Mouse (Mus musculus): ENCODE results near the gene Hfe. TPM values are rescaled to one million over a fixed set of nuclear protein-coding genes. Genes with fewer than 3 reads are reported as not detected.
A peak's percentile ranks its signal among the peaks of the same experiment; 100 is the strongest.
"Not testable (repeated sequence)": the region's sequence is repeated elsewhere in the genome, so short reads cannot be mapped to it uniquely, and the experiment has no call there.

Gene Hfe
- polyA plus RNA-seq, 1 experiment from 2014 or later, result 27.7 TPM

GRCm38 (mm10) chr13:23708654-23709053 is 2.0 kb downstream of the Hfe start:
- peaks cover 15% of the 10 kb centered on the region; the same call in 1 of the 2 replicates for H3K36me3 ChIP-seq (ENCODE audit: inconsistent target)
- 92% methylated on average over 3 of the region's 4 CpGs for WGBS (ENCODE audit: missing documents)
- no peak overlapping the region for H3K27ac ChIP-seq
- H3K79me2 ChIP-seq (ENCODE audit: inconsistent target), result peaks cover 5% of the 10 kb centered on the region; the same call in 1 of the 2 replicates
- no peak overlapping the region for H3K4me3 ChIP-seq (ENCODE audit: inconsistent target)

DNA sequence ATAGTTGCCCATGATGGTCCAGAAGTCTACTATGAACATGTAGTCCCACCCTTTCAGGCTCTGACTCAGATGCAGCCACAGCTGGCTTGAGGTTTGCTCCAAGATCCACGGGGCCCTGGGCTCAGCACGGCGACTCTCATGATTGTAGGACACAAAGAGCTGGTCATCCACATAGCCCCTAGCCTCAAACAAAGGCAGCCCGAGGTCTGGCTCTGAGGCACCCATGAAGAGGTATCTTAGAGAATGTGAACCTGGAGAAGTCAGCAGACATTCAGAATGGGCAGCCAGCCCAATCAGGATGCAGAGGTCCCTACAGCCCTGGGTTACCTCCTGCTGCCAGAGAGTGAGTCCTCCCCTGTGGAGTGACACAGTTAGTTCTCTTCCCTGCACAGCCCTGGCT is 2.6 kb downstream of the Hfe start:
- H3K27ac ChIP-seq, result no peak overlapping the region
- H3K79me2 ChIP-seq (ENCODE audit: inconsistent target), result peaks cover 5% of the 10 kb centered on the region; the same call in 1 of the 2 replicates
- H3K36me3 ChIP-seq (ENCODE audit: inconsistent target), result peaks cover 15% of the 10 kb centered on the region; the same call in 1 of the 2 replicates
- H3K4me3 ChIP-seq (ENCODE audit: inconsistent target), result no peak overlapping the region
- WGBS (ENCODE audit: missing documents), result 78% methylated on average over 4 of the region's 4 CpGs

DNA sequence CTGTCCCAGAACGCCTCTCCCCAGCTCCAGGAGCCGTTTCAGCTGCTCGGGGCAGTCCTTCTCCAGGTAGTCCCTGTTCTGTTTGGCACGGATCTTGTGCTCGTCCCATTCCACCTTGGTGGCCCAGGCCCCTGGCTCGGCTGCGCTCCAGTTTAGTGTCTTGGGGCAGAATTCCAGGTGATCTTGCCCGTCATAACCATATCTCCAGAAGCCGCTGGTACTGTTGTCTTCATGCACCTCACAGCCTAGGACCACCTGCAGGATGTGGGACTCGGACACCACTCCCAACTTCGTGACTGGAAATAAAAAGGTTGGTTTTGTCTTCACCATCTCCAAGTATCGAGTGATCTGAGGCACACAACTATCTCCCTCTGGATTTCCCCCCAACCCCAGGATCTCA is 3.9 kb downstream of the Hfe start:
- WGBS (ENCODE audit: missing documents), result 96% methylated on average over 12 of the region's 12 CpGs
- peaks cover 15% of the 10 kb centered on the region; the same call in 1 of the 2 replicates for H3K36me3 ChIP-seq (ENCODE audit: inconsistent target)
- H3K4me3 ChIP-seq (ENCODE audit: inconsistent target), result no peak overlapping the region
- H3K79me2 ChIP-seq (ENCODE audit: inconsistent target), result peaks cover 5% of the 10 kb centered on the region; the same call in 1 of the 2 replicates
- H3K27ac ChIP-seq, result peak overlapping the region; percentile 45

DNA sequence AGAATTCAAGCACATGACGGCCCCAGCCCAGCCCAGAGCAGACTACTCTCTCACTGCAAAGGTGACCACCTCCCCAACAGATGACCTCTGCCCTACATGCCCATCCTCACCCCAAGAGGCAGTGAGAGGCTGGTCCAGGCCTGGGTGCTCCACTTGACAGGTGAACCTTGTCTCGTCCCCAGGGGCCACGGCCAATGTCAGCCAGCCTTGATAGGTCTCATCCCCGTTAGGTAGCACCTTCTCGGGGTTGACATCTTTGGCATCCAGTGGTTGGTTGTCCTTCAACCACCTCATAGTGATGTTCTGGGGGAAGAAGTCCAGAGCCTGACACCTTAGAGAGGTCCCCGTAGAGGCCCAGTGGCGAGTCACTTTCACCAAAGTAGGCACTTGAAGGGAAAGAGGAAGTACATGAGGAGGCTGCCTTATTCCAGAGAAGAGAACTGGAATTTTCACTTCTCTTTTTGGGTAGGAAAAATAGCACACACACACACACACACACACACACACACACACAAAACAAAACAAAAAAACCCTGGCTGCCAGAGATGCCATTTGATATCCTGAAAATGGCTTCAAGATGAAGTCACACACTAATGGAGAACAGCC is 4.8 kb downstream of the Hfe start:
- peak overlapping the region; percentile 45 for H3K27ac ChIP-seq
- 60% methylated on average over 7 of the region's 7 CpGs for WGBS (ENCODE audit: missing documents)
- H3K36me3 ChIP-seq (ENCODE audit: inconsistent target), result peaks cover 15% of the 10 kb centered on the region; the same call in 1 of the 2 replicates
- peaks cover 5% of the 10 kb centered on the region; the same call in 1 of the 2 replicates for H3K79me2 ChIP-seq (ENCODE audit: inconsistent target)
- no peak overlapping the region for H3K4me3 ChIP-seq (ENCODE audit: inconsistent target)

GRCm38 (mm10) chr13:23702801-23703200 is 7.9 kb downstream of the Hfe start:
- not testable (repeated sequence) for H3K4me3 ChIP-seq (ENCODE audit: inconsistent target); H3K79me2 ChIP-seq (ENCODE audit: inconsistent target); H3K36me3 ChIP-seq (ENCODE audit: inconsistent target)
- H3K27ac ChIP-seq, result peak overlapping the region; percentile 38; the same call in 1 of the 2 replicates
- WGBS (ENCODE audit: missing documents), result 29% methylated on average over 1 of the region's 2 CpGs

- H3K36me3 ChIP-seq (ENCODE audit: inconsistent target), result 0 out of 2 replicates have a peak, but pooled peaks cover 5% of the 10 kb centered on the region
- no peaks in the 10 kb centered on the region for H3K79me2 ChIP-seq (ENCODE audit: inconsistent target)
- H3K27ac ChIP-seq, result peak overlapping the region; percentile 38
- H3K4me3 ChIP-seq (ENCODE audit: inconsistent target), result no peak overlapping the region
- WGBS (ENCODE audit: missing documents), result 54% methylated on average over 3 of the region's 4 CpGs
Measured at GRCm38 (mm10) chr13:23702220-23702619, 8.4 kb downstream of the Hfe start.

DNA sequence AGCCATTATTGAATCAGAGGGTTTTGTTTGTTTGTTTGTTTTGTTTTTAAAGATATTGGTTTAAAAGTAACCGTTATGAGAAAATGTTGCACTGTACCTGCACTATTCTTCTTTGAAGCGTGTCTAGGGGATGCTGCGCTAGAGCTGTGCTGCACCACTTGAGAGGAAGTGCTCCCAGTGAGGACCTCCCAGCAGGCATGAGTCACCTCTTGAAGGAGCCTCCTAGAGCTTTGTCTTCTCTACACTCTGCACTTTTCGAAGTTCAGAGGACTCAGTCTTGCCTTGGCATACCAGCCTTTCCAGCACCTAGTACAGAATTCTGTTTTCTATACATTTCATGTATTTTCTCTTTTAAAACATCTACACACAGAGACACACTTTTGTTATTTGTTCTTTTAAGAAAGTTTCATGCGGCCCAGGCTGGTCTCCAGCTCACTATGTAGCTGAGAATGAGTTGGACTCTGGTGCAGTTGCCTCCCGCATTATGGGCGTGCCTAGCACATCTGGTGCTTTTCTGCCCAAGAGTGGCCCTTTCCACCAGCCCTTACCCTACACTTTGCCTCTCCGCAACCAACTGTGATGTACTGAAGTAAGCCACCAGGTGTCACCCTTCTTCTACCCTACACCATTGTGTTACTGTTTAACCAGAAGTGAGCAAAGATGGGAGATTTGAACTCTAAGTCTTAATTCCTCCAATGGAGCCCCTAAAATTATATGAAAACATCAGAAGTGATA is 9.7 kb downstream of the Hfe start:
- Histone ChIP-seq H3K4me3 (ENCODE audit: inconsistent target) (no peak overlapping the region), H3K27ac (peak overlapping the region; percentile 55), H3K79me2 (ENCODE audit: inconsistent target) (no peaks in the 10 kb centered on the region), H3K36me3 (ENCODE audit: inconsistent target) (0 out of 2 replicates have a peak, but pooled peaks cover 5% of the 10 kb centered on the region)
- 1% methylated on average over 8 of the region's 8 CpGs for WGBS (ENCODE audit: missing documents)

DNA sequence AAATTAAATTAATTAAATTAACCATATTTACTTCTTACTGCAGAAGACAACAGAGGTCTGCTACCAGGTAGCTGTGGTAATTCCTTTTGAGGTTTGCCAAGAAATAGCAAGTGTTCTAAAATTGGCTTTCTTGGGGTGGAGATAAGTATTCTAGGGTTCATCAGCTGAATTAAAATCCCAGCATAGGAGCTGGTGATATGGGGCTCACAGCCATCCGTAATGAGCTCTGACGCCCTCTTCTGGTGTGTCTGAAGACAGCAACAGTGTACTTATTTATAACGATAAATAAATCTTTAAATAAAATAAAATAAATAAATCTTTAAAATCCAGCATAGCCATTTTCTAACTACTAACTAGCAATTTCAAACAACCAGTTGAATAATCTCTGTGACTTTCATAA is 10.9 kb downstream of the Hfe start:
- H3K36me3 ChIP-seq (ENCODE audit: inconsistent target), result 0 out of 2 replicates have a peak, but pooled peaks cover 5% of the 10 kb centered on the region
- H3K27ac ChIP-seq, result no peak overlapping the region
- 70% methylated on average over 3 of the region's 3 CpGs for WGBS (ENCODE audit: missing documents)
- H3K4me3 ChIP-seq (ENCODE audit: inconsistent target), result no peak overlapping the region
- H3K79me2 ChIP-seq (ENCODE audit: inconsistent target), result no peaks in the 10 kb centered on the region

DNA sequence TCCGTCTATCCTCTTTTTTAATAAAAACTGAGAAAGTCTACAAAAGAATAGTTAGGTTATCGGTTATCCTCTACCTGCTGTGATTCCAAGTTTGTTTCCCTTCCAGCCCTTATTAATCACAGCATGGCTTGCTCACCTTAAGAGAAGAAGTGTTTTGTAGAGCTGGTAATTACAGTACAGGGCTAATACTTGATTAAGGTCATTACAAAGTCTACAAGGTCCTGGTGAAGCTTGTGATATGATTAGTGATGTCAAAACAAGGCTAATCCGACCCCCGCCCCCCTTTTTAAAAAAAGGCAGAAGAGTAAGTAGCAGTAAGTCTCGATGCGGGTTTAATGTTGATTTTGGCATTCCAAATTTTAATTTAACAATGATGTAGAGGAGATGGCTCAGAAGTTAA is 11.7 kb downstream of the Hfe start:
- no peak overlapping the region for H3K4me3 ChIP-seq (ENCODE audit: inconsistent target)
- WGBS (ENCODE audit: missing documents), result 84% methylated on average over 6 of the region's 6 CpGs

GRCm38 (mm10) chr13:23698300-23698693 is 12.4 kb downstream of the Hfe start, which contains the start of gene Hist1h4c:
Gene Hist1h4c, minus strand, starts transcription at chr13:23698454.
- no peaks in the 10 kb centered on the region for H3K79me2 ChIP-seq (ENCODE audit: inconsistent target)
- 0% methylated on average over 14 of the region's 22 CpGs for WGBS (ENCODE audit: missing documents)

More for the DNA sequence above, 11.7 kb downstream of the Hfe start:
- Histone ChIP-seq H3K79me2 (ENCODE audit: inconsistent target) (no peaks in the 10 kb centered on the region), H3K36me3 (ENCODE audit: inconsistent target) (0 out of 2 replicates have a peak, but pooled peaks cover under 1% of the 10 kb centered on the region), H3K27ac (peak overlapping the region; percentile 32)

GRCm38 (mm10) chr13:23697491-23698299 is 13.0 kb downstream of the Hfe start:
- Histone ChIP-seq H3K36me3 (ENCODE audit: inconsistent target) (no peaks in the 10 kb centered on the region), H3K79me2 (ENCODE audit: inconsistent target) (no peaks in the 10 kb centered on the region), H3K4me3 (ENCODE audit: inconsistent target) (peak overlapping the region; percentile 12; the same call in 1 of the 2 replicates), H3K27ac (peak overlapping the region; percentile 41)
- under 1% methylated on average over 13 of the region's 32 CpGs for WGBS (ENCODE audit: missing documents)

More at GRCm38 (mm10) chr13:23698300-23698693, 12.4 kb downstream of the Hfe start, which contains the start of gene Hist1h4c:
- Histone ChIP-seq H3K4me3 (ENCODE audit: inconsistent target) (peak within 1 kb of the TSS; percentile 12; the same call in 1 of the 2 replicates), H3K27ac (peak within 1 kb of the TSS; percentile 41), H3K36me3 (ENCODE audit: inconsistent target) (no peaks in the 10 kb centered on the region)

DNA sequence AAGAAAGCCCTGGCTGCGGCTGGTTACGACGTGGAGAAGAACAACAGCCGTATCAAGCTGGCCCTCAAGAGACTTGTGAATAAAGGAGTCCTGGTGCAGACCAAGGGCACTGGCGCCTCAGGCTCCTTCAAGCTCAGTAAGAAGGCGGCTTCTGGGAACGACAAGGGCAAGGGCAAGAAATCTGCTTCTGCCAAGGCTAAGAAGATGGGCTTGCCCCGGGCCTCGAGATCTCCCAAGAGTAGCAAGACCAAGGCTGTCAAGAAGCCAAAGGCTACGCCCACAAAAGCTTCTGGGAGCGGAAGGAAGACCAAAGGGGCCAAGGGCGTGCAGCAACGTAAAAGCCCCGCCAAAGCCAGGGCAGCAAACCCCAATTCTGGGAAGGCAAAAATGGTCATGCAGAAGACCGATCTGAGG is 14.6 kb downstream of the Hfe start:
- Histone ChIP-seq H3K4me3 (ENCODE audit: inconsistent target) (no peak overlapping the region), H3K27ac (no peak overlapping the region), H3K79me2 (ENCODE audit: inconsistent target) (no peaks in the 10 kb centered on the region; the same call in 1 of the 2 replicates), H3K36me3 (ENCODE audit: inconsistent target) (no peaks in the 10 kb centered on the region)
- WGBS (ENCODE audit: missing documents), result 61% methylated on average over 15 of the region's 15 CpGs

- no peak within 1 kb of the TSS for H3K4me3 ChIP-seq (ENCODE audit: inconsistent target)
Measured at GRCm38 (mm10) chr13:23695514-23695913, 15.1 kb downstream of the Hfe start, which contains the start of gene Hist1h1t. Gene Hist1h1t, plus strand, starts transcription at chr13:23695814.

GRCm38 (mm10) chr13:23694956-23695355 is 15.7 kb downstream of the Hfe start:
- Histone ChIP-seq H3K4me3 (ENCODE audit: inconsistent target) (no peak overlapping the region), H3K27ac (no peak overlapping the region), H3K36me3 (ENCODE audit: inconsistent target) (no peaks in the 10 kb centered on the region), H3K79me2 (ENCODE audit: inconsistent target) (peaks cover 8% of the 10 kb centered on the region; the same call in 1 of the 2 replicates)
- 92% methylated on average over 9 of the region's 9 CpGs for WGBS (ENCODE audit: missing documents)

More at GRCm38 (mm10) chr13:23695514-23695913, 15.1 kb downstream of the Hfe start, which contains the start of gene Hist1h1t:
- peaks cover 5% of the 10 kb centered on the region; the same call in 1 of the 2 replicates for H3K79me2 ChIP-seq (ENCODE audit: inconsistent target)
- H3K27ac ChIP-seq, result no peak within 1 kb of the TSS
- H3K36me3 ChIP-seq (ENCODE audit: inconsistent target), result no peaks in the 10 kb centered on the region
- 74% methylated on average over 11 of the region's 13 CpGs for WGBS (ENCODE audit: missing documents)
